Mouse (Mus musculus) cerebellum, adult 2 months (tissue): ENCODE measurements around the gene Zmpste24.

ENCODE experiments used
- CTCF ChIP-seq: fragments of 200-500 bp; IDR thresholded peaks from 2 replicates; pipeline ENCODE4 v1.5.1; 2011; ENCODE audit warnings: low read depth, mild to moderate bottlenecking, control low read depth, low read length, moderate library complexity, borderline replicate concordance; ENCODE audit not compliant: insufficient read depth
- POLR2A ChIP-seq: fragments of 200-500 bp; IDR thresholded peaks from 2 replicates; pipeline ENCODE4 v1.6.1; 2011; ENCODE audit warnings: low read length, control low read depth, borderline replicate concordance; ENCODE audit not compliant: insufficient read depth

GRCm38 (mm10) chr4:121029632-121030031 is 68.4 kb downstream of the Zmpste24 start:
- TF ChIP-seq POLR2A (no peak), CTCF (no peak)
